Mouse (Mus musculus) bone marrow, adult 2 months (tissue): ENCODE results near the gene Pomp.

Experiments used
- CTCF ChIP-seq: fragments of 200-500 bp; IDR thresholded peaks from 2 replicates; pipeline ENCODE4 v1.5.1; 2011; ENCODE audit warnings: low read length, control low read depth; ENCODE audit not compliant: control insufficient read depth, insufficient read depth
- POLR2A ChIP-seq: fragments of 200-500 bp; IDR thresholded peaks from 2 replicates; pipeline ENCODE4 v1.6.1; 2011; ENCODE audit warnings: low read depth, mild to moderate bottlenecking, control low read depth, low read length, borderline replicate concordance; ENCODE audit not compliant: control insufficient read depth

DNA sequence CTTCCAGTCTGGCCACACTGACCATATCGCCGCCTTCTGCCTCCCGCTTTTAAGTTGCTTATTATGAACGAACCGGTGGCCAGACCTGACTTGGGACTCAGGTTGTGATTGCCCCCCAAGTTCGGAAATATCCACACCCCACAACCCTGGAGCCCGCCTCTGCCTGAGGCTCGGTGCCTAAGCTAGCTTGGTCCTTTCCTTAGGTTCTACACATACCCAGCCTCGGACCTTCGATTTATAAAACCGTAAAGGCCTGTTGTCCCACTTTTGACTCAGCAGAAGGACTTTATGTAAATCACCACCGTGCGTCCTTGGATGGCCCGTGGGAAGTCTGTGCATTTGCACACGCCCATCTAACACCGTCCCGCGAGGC lies 199 bp upstream of the Pomp start:
- TF ChIP-seq CTCF: no peak
- no peak for TF ChIP-seq POLR2A
